Mouse (Mus musculus): ENCODE data around the gene Malrd1. TPM values are rescaled to one million over a fixed set of nuclear protein-coding genes. Genes with fewer than 3 reads are reported as not detected.

Gene Malrd1
- total and polyA plus RNA-seq, 3 experiments: not detected

GRCm38 (mm10) chr2:16182140-16182539 is 655.9 kb downstream of the Malrd1 start:
- Histone ChIP-seq H3K9ac (ENCODE audit: control insufficient read depth, low read depth, low read length, poor library complexity, severe bottlenecking) (no peak overlapping the region), H3K36me3 (ENCODE audit: control insufficient read depth in 1 of 2, insufficient read depth in 2 of 2, low read length in 2 of 2) (no peaks in the 10 kb centered on the region), H3K4me3 (ENCODE audit: control insufficient read depth in 1 of 2, insufficient read depth in 1 of 2, low read depth in 2 of 2, low read length in 2 of 2) (no peak overlapping the region), H3K27me3 (ENCODE audit: control insufficient read depth in 1 of 2, insufficient read depth in 2 of 2, low read length in 2 of 2) (no peaks in the 10 kb centered on the region), H3K27ac (ENCODE audit: control insufficient read depth, low read depth, low read length) (no peak overlapping the region), H3K9me3 (replicated peaks; ENCODE audit: insufficient read depth, low read length) (no peaks in the 10 kb centered on the region), H3K79me2 (ENCODE audit: control insufficient read depth, insufficient read depth, low read length, poor library complexity) (no peaks in the 10 kb centered on the region), H3K4me1 (ENCODE audit: control insufficient read depth in 1 of 2, insufficient read depth in 2 of 2, low read length in 2 of 2) (no peaks in the 10 kb centered on the region)
- no peak for TF ChIP-seq E2F4 (IDR thresholded peaks at IDR 0.05; ENCODE audit: borderline replicate concordance, low read depth, low read length)
- no peak for TF ChIP-seq CHD1 (IDR thresholded peaks at IDR 0.05; ENCODE audit: low read depth, low read length)
- no peak for TF ChIP-seq POLR2AphosphoS5 (IDR thresholded peaks at IDR 0.05; ENCODE audit: borderline replicate concordance, low read depth, low read length)
- no peak for TF ChIP-seq NELFE (IDR thresholded peaks at IDR 0.05; ENCODE audit: low read depth, low read length)
- TF ChIP-seq TAL1 (IDR thresholded peaks at IDR 0.05; ENCODE audit: low read length): no peak
- TF ChIP-seq RCOR1 (IDR thresholded peaks at IDR 0.05; ENCODE audit: low read depth, low read length): no peak
- no peak for TF ChIP-seq TCF12 (IDR thresholded peaks at IDR 0.05; ENCODE audit: low read depth, low read length)
- no peak for TF ChIP-seq HCFC1 (IDR thresholded peaks at IDR 0.05; ENCODE audit: low read depth, low read length)
- TF ChIP-seq MAFK (IDR thresholded peaks at IDR 0.05; ENCODE audit: borderline replicate concordance, low read depth, low read length): no peak
- no peak for TF ChIP-seq TBP (IDR thresholded peaks at IDR 0.05; ENCODE audit: low read depth, low read length)
- TF ChIP-seq MAZ (IDR thresholded peaks at IDR 0.05; ENCODE audit: low read depth, low read length): no peak
- no peak for TF ChIP-seq CTCF (IDR thresholded peaks at IDR 0.05 in 2 of 3, conservative IDR thresholded peaks at IDR 0.05 in 1 of 3; ENCODE audit: control insufficient read depth in 1 of 3, insufficient read depth in 1 of 3, low read depth in 2 of 3, low read length in 3 of 3, poor library complexity in 1 of 3, severe bottlenecking in 1 of 3)
- TF ChIP-seq CHD2 (IDR thresholded peaks at IDR 0.05; ENCODE audit: low read length): no peak
- no peak for TF ChIP-seq MAX (IDR thresholded peaks at IDR 0.05; ENCODE audit: low read length)
- no peak for TF ChIP-seq EP300 (IDR thresholded peaks at IDR 0.05; ENCODE audit: low read depth in 1 of 2, low read length in 2 of 2)
- TF ChIP-seq ZC3H11A (IDR thresholded peaks at IDR 0.05; ENCODE audit: low read depth, low read length): no peak
- no peak for TF ChIP-seq ZKSCAN1 (IDR thresholded peaks at IDR 0.05; ENCODE audit: low read depth, low read length)
- no peak for TF ChIP-seq USF2 (IDR thresholded peaks at IDR 0.05; ENCODE audit: borderline replicate concordance in 1 of 2, insufficient read depth in 1 of 2, low read depth in 1 of 2, low read length in 2 of 2)
- no peak for TF ChIP-seq SMC3 (IDR thresholded peaks at IDR 0.05; ENCODE audit: low read depth, low read length)
- DNase-seq (ENCODE audit: low read depth, low spot score): no peak

GRCm38 (mm10) chr2:16183158-16183557 is 656.9 kb downstream of the Malrd1 start:
- Histone ChIP-seq H3K9ac (ENCODE audit: control insufficient read depth, low read depth, low read length, poor library complexity, severe bottlenecking) (no peak overlapping the region), H3K36me3 (ENCODE audit: control insufficient read depth in 1 of 2, insufficient read depth in 2 of 2, low read length in 2 of 2) (no peaks in the 10 kb centered on the region), H3K27me3 (ENCODE audit: control insufficient read depth in 1 of 2, insufficient read depth in 2 of 2, low read length in 2 of 2) (no peaks in the 10 kb centered on the region), H3K79me2 (ENCODE audit: control insufficient read depth, insufficient read depth, low read length, poor library complexity) (no peaks in the 10 kb centered on the region), H3K27ac (ENCODE audit: control insufficient read depth, low read depth, low read length) (no peak overlapping the region), H3K4me3 (ENCODE audit: control insufficient read depth in 1 of 2, insufficient read depth in 1 of 2, low read depth in 2 of 2, low read length in 2 of 2) (no peak overlapping the region), H3K4me1 (ENCODE audit: control insufficient read depth in 1 of 2, insufficient read depth in 2 of 2, low read length in 2 of 2) (no peaks in the 10 kb centered on the region), H3K9me3 (replicated peaks; ENCODE audit: insufficient read depth, low read length) (no peaks in the 10 kb centered on the region)
- TF ChIP-seq ELF1 (IDR thresholded peaks at IDR 0.05; ENCODE audit: low read depth, low read length) (no peak), SMC3 (IDR thresholded peaks at IDR 0.05; ENCODE audit: low read depth, low read length) (no peak), GATA1 (IDR thresholded peaks at IDR 0.05; ENCODE audit: low read depth, low read length) (no peak), POLR2A (IDR thresholded peaks at IDR 0.05; ENCODE audit: control insufficient read depth in 1 of 2, insufficient read depth in 1 of 2, low read depth in 1 of 2, low read length in 2 of 2, poor library complexity in 1 of 2) (no peak), ZMIZ1 (IDR thresholded peaks at IDR 0.05; ENCODE audit: low read depth, low read length) (no peak), TCF12 (IDR thresholded peaks at IDR 0.05; ENCODE audit: low read depth, low read length) (no peak), KAT2A (conservative IDR thresholded peaks at IDR 0.05; ENCODE audit: low read depth, low read length) (no peak), CHD1 (IDR thresholded peaks at IDR 0.05; ENCODE audit: low read depth, low read length) (no peak), NRF1 (IDR thresholded peaks at IDR 0.05; ENCODE audit: insufficient read depth, low read depth, low read length, poor library complexity, severe bottlenecking) (no peak), RAD21 (IDR thresholded peaks at IDR 0.05; ENCODE audit: low read depth, low read length) (no peak), EP300 (IDR thresholded peaks at IDR 0.05; ENCODE audit: low read depth in 1 of 2, low read length in 2 of 2) (no peak), SIN3A (IDR thresholded peaks at IDR 0.05; ENCODE audit: low read length) (no peak), ETS1 (IDR thresholded peaks at IDR 0.05; ENCODE audit: low read depth, low read length) (no peak), ZC3H11A (IDR thresholded peaks at IDR 0.05; ENCODE audit: low read depth, low read length) (no peak), POLR2AphosphoS5 (IDR thresholded peaks at IDR 0.05; ENCODE audit: borderline replicate concordance, low read depth, low read length) (no peak), GABPA (IDR thresholded peaks at IDR 0.05; ENCODE audit: low read depth, low read length) (no peak)
- no peak for DNase-seq (ENCODE audit: low read depth, low spot score)
